Comparison of ENCODE assay signal across 8 mouse cellular contexts in the genomic region with DNA sequence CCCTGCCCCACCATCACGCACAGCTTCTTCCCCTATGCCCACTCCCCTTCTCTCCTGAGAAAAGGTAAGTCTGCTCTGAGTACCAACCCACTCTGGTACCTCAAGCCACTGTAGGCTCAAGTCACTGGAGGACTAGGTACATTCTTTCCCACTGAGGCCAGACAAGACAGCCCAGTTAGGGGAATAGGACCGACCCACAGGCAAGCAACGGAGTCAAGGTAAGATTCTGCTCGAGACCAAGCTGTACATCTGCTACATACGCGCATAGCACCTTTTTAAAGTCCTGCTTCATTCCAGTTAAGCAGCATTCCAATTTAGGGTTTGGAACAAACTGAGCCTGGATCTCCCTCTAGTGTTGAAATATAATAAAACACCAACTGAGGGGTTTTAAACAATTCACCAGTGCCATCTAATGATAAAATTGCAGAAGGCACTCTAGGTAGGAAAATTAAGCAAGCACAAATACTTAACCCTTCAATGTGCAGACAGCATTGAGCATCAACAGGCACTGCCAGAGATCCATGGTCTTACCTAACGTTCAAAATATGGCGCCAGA. TPM values are rescaled to one million over a fixed set of nuclear protein-coding genes. Genes with fewer than 3 reads are reported as not detected.
DNase-seq lines count a peak whose midpoint lies in the region; ATAC-seq and TF ChIP-seq lines count a peak whose summit lies in the region.

No protein-coding gene starts in this region.

- H3K36me3 ChIP-seq in forebrain, embryonic 15.5 days: no peaks in the 10 kb centered on the region
- no peaks in the 10 kb centered on the region for H3K36me3 ChIP-seq in kidney, postnatal 0 days (ENCODE audit: insufficient read depth, low read length)
- H3K36me3 ChIP-seq in midbrain, embryonic 13.5 days: no peaks in the 10 kb centered on the region

- no peaks in the 10 kb centered on the region for H3K27me3 ChIP-seq in forebrain, embryonic 15.5 days
- no peaks in the 10 kb centered on the region for H3K27me3 ChIP-seq in kidney, postnatal 0 days (ENCODE audit: insufficient read depth, low read length)
- H3K27me3 ChIP-seq in midbrain, embryonic 13.5 days: no peaks in the 10 kb centered on the region

- ATAC-seq in forebrain, embryonic 15.5 days (replicated peaks): peak; percentile 84
- peak; percentile 72 for ATAC-seq in kidney, postnatal 0 days (replicated peaks; ENCODE audit: low FRiP score, low read depth)
- ATAC-seq in midbrain, embryonic 13.5 days: peak; percentile 84
- ATAC-seq in erythroblast, adult 5-6 weeks (replicated peaks; ENCODE audit: low FRiP score, poor library complexity, severe bottlenecking): no peak

- H3K4me1 ChIP-seq in forebrain, embryonic 15.5 days: no peaks in the 10 kb centered on the region
- H3K4me1 ChIP-seq in kidney, postnatal 0 days (replicated peaks; ENCODE audit: insufficient read depth, low read length): no peaks in the 10 kb centered on the region
- H3K4me1 ChIP-seq in midbrain, embryonic 13.5 days (replicated peaks): no peaks in the 10 kb centered on the region

- peak; percentile 28 for DNase-seq in layer of hippocampus, adult 11-12 months (ENCODE audit: low spot score)
- no peak for DNase-seq in layer of hippocampus, adult 9-11 months
- DNase-seq in NIH3T3 (ENCODE audit: low read depth): peak; percentile 79
- peak; percentile 92 for DNase-seq in kidney, postnatal 0 days (ENCODE audit: low spot score)
- DNase-seq in spleen, postnatal 10 days (ENCODE audit: low spot score in 2 of 2): no peak

- H3K27ac ChIP-seq in forebrain, embryonic 15.5 days (replicated peaks): no peak overlapping the region
- no peak overlapping the region for H3K27ac ChIP-seq in kidney, postnatal 0 days
- H3K27ac ChIP-seq in midbrain, embryonic 13.5 days: no peak overlapping the region

- TF ChIP-seq CTCF in kidney, postnatal 0 days (IDR thresholded peaks at IDR 0.05; ENCODE audit: low read depth): peak; percentile 95

- 27% methylated on average over 8 of the region's 8 CpGs for WGBS in forebrain, embryonic 15.5 days
- WGBS in kidney, postnatal 0 days: 25% methylated on average over 8 of the region's 8 CpGs
- WGBS in midbrain, embryonic 13.5 days: 23% methylated on average over 8 of the region's 8 CpGs

- no peak overlapping the region for H3K4me2 ChIP-seq in forebrain, embryonic 15.5 days (replicated peaks)
- no peak overlapping the region for H3K4me2 ChIP-seq in kidney, postnatal 0 days (ENCODE audit: low read length)
- no peak overlapping the region for H3K4me2 ChIP-seq in midbrain, embryonic 13.5 days (replicated peaks)

- no peak overlapping the region for H3K4me3 ChIP-seq in forebrain, embryonic 15.5 days
- no peak overlapping the region for H3K4me3 ChIP-seq in kidney, postnatal 0 days (replicated peaks; ENCODE audit: low read depth, low read length)
- H3K4me3 ChIP-seq in midbrain, embryonic 13.5 days (replicated peaks): no peak overlapping the region

- no peaks in the 10 kb centered on the region for H3K9me3 ChIP-seq in forebrain, embryonic 15.5 days
- H3K9me3 ChIP-seq in kidney, postnatal 0 days (replicated peaks; ENCODE audit: low read length): no peaks in the 10 kb centered on the region
- no peaks in the 10 kb centered on the region for H3K9me3 ChIP-seq in midbrain, embryonic 13.5 days

- H3K9ac ChIP-seq in forebrain, embryonic 15.5 days (replicated peaks): no peak overlapping the region
- no peak overlapping the region for H3K9ac ChIP-seq in kidney, postnatal 0 days (ENCODE audit: low read depth, low read length)
- H3K9ac ChIP-seq in midbrain, embryonic 13.5 days (replicated peaks): no peak overlapping the region

RNA-seq across cellular contexts. Expression of a gene that starts 7.7 kb away (rescaled TPM):
- polyA plus RNA-seq in forebrain, embryonic 15.5 days (2015; fragmentation: Nextera tagmentation; extraction: Ambion mirVana): 0.27 TPM in 1 of 2 replicates, not detected in the other
- polyA plus RNA-seq in kidney, postnatal 0 days (2015; fragmentation: Nextera tagmentation; extraction: Ambion mirVana): not detected in 2 replicates
- 0.32 TPM in 1 of 2 replicates, not detected in the other for polyA plus RNA-seq in midbrain, embryonic 13.5 days (2015; fragmentation: Nextera tagmentation; extraction: Ambion mirVana)
- not detected in 2 replicates for total RNA-seq in erythroblast, adult 5-6 weeks (2015; ENCODE audit: low replicate concordance)
- not detected in 2 replicates for total RNA-seq in erythroblast, adult 5-6 weeks (2017; ENCODE audit: low replicate concordance)

RNA-seq across cellular contexts. Expression of a gene that starts 34.2 kb away (rescaled TPM):
- polyA plus RNA-seq in forebrain, embryonic 15.5 days (2015; fragmentation: Nextera tagmentation; extraction: Ambion mirVana): 2.6 and 2.7 TPM in 2 replicates
- 18.9 and 20.4 TPM in 2 replicates for polyA plus RNA-seq in kidney, postnatal 0 days (2015; fragmentation: Nextera tagmentation; extraction: Ambion mirVana)
- polyA plus RNA-seq in midbrain, embryonic 13.5 days (2015; fragmentation: Nextera tagmentation; extraction: Ambion mirVana): 3.7 and 4.7 TPM in 2 replicates
- not detected in 2 replicates for total RNA-seq in erythroblast, adult 5-6 weeks (2015; ENCODE audit: low replicate concordance)
- 0.34 TPM in 1 of 2 replicates, not detected in the other for total RNA-seq in erythroblast, adult 5-6 weeks (2017; ENCODE audit: low replicate concordance)

Comparison
In these comparisons a context has a peak if more than half of its experiments do, and no peak if none do; other contexts are left out.
1. DNase-seq: peak in layer of hippocampus, adult 11-12 months (single experiment), NIH3T3 (single experiment) and kidney, postnatal 0 days (single experiment); none in layer of hippocampus, adult 9-11 months (single experiment) and spleen, postnatal 10 days (0 of 2).